Mouse (Mus musculus) c-Kit-negative CD71-positive TER-119-positive erythroid progenitor cells, embryonic 14.5 days (primary cell): ENCODE measurements around the gene Sgcb.
"Not testable (repeated sequence)": the region's sequence is repeated elsewhere in the genome, so short reads cannot be mapped to it uniquely, and the experiment has no call there.

Source experiments
- DNase-seq: peaks from one replicate; pipeline ENCODE4 v3.0.0-alpha.2; 2013; ENCODE audit warnings: low read depth, low spot score

Gene Sgcb

GRCm38 (mm10) chr5:73633141-73633540 is 14.4 kb downstream of the Sgcb start:
- DNase-seq: peak; percentile 19

- no peak for DNase-seq
These were observed 15.3 kb downstream of the Sgcb start, which contains the start of gene Lrrc66 for GRCm38 (mm10) chr5:73632291-73632690. Gene Lrrc66, minus strand, starts transcription at chr5:73632526.

GRCm38 (mm10) chr5:73631001-73631558 is 16.5 kb downstream of the Sgcb start:
- no peak for DNase-seq

GRCm38 (mm10) chr5:73630141-73630540 is 17.4 kb downstream of the Sgcb start:
- no peak for DNase-seq

GRCm38 (mm10) chr5:73627991-73628390 is 19.6 kb downstream of the Sgcb start:
- DNase-seq: no peak

GRCm38 (mm10) chr5:73627559-73627958 is 20.0 kb downstream of the Sgcb start:
- DNase-seq: no peak

GRCm38 (mm10) chr5:73626842-73627241 is 20.7 kb downstream of the Sgcb start:
- no peak for DNase-seq

GRCm38 (mm10) chr5:73625505-73625904 is 22.1 kb downstream of the Sgcb start:
- no peak for DNase-seq

- DNase-seq: no peak
These were observed 28.6 kb downstream of the Sgcb start for GRCm38 (mm10) chr5:73618969-73619368.

- DNase-seq: no peak
These were observed 32.4 kb downstream of the Sgcb start for GRCm38 (mm10) chr5:73615211-73615610.

- no peak for DNase-seq
These were observed 34.3 kb downstream of the Sgcb start for GRCm38 (mm10) chr5:73613296-73613695.

- DNase-seq: no peak
These were observed 36.5 kb downstream of the Sgcb start for GRCm38 (mm10) chr5:73611071-73611470.

- DNase-seq: no peak
These were observed 42.6 kb downstream of the Sgcb start for GRCm38 (mm10) chr5:73604964-73605363.

GRCm38 (mm10) chr5:73604542-73604941 is 43.0 kb downstream of the Sgcb start:
- DNase-seq: no peak

GRCm38 (mm10) chr5:73602865-73603264 is 44.7 kb downstream of the Sgcb start:
- no peak for DNase-seq

GRCm38 (mm10) chr5:73601361-73601763 is 46.2 kb downstream of the Sgcb start:
- no peak for DNase-seq

- no peak for DNase-seq
These were observed 47.6 kb downstream of the Sgcb start for GRCm38 (mm10) chr5:73599991-73600390.

- no peak for DNase-seq
These were observed 48.5 kb downstream of the Sgcb start for GRCm38 (mm10) chr5:73598943-73599695.

- no peak for DNase-seq
These were observed 60.5 kb downstream of the Sgcb start for GRCm38 (mm10) chr5:73587119-73587518.

- no peak for DNase-seq
These were observed 61.0 kb downstream of the Sgcb start for GRCm38 (mm10) chr5:73586597-73586996.

- DNase-seq: no peak
These were observed 62.1 kb downstream of the Sgcb start for GRCm38 (mm10) chr5:73585212-73586115.

- not testable (repeated sequence) for DNase-seq
These were observed 63.6 kb downstream of the Sgcb start for GRCm38 (mm10) chr5:73584011-73584410.
